Mouse (Mus musculus) frontal cortex, postnatal 10 days (tissue): Measurements from ENCODE around the gene Ebi3.

ENCODE experiments used
- DNase-seq, 2 experiments: peaks; one replicate each; pipeline ENCODE4 v3.0.0; 2022; ENCODE audit warnings: low spot score in 2 of 2, mixed read lengths in 1 of 2

The Ebi3 gene

DNA sequence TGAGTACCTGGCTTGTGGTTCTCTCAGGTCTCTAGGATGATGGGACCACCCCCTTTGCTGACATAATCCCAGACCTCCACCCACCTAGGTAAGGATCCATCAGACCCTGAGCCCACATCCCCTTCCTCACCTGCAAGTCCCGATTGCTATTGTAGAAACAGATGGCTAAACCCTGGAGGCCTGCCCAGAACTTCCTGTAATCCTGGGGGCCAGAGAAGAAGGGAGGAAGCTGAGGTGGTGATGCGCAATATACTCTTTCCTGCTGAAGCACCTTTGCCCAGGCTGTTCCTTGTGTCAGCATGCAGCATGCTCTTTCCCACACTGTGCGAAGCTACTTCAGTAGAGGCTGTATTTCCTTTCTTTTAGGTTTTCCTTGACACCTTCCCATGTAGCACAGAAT is 50.6 kb downstream of the Ebi3 start:
- no peak for DNase-seq

DNA sequence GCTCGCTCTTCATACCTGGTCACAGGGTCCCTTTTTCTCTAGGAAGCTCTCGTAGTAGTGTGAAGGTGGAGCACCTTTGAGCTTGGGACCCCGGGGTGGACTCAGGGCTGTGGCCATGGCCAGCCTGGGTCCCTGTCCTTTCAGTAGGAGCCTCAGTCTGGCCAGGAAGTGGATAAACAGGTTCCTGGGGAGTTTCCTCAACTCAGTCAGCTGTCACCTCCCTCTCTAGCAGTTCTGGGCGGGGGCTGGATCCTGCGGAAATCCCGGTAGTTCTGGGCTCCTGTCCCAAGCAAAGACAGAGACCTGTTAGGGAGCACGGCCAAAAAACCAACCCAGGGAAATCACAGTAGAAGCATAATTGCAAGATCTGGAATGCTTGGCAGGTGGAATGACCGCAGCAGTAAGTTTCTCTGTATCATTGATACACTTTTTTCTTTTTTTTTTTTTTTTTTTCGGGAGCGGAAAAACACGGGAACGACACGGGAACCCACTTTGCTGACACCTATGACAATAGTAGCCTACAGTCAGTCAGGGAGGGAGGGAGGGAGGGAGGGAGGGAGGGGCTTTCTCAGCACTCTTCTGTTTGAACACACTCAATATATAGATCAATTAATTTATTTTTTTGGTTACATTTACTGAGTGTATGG is 53.1 kb downstream of the Ebi3 start, which contains the start of the genes Stap2 and Mpnd:
Gene Stap2 (minus strand): TSS at position 170 of the 647 bp plus-strand sequence.
Gene Mpnd (plus strand): TSS at position 297 of the 647 bp plus-strand sequence.
- no peak for DNase-seq
